Mouse (Mus musculus): ENCODE measurements around the gene Slc25a17. TPM values are rescaled to one million over a fixed set of nuclear protein-coding genes. Genes with fewer than 3 reads are reported as not detected.
A peak's percentile ranks its signal among the peaks of the same experiment; 100 is the strongest.

The Slc25a17 gene
- total RNA-seq, 2 experiments from 2014 or later, result 76.2 to 89.4 TPM

GRCm38 (mm10) chr15:81358943-81359342 lies 1.7 kb downstream of the Slc25a17 start:
- no peak for ATAC-seq (replicated peaks; ENCODE audit: low FRiP score, low TSS enrichment, poor library complexity, severe bottlenecking)

- ATAC-seq (replicated peaks; ENCODE audit: low FRiP score, low TSS enrichment, poor library complexity, severe bottlenecking), result no peak
Observed at GRCm38 (mm10) chr15:81356946-81357345, 3.7 kb downstream of the Slc25a17 start.

- peak; percentile 83 for ATAC-seq (replicated peaks; ENCODE audit: low FRiP score, low TSS enrichment, poor library complexity, severe bottlenecking)
Observed at GRCm38 (mm10) chr15:81355146-81355761, 5.4 kb downstream of the Slc25a17 start.

GRCm38 (mm10) chr15:81352638-81353037 lies 8.0 kb downstream of the Slc25a17 start:
- no peak for ATAC-seq (replicated peaks; ENCODE audit: low FRiP score, low TSS enrichment, poor library complexity, severe bottlenecking)

GRCm38 (mm10) chr15:81350401-81350800 lies 10.2 kb downstream of the Slc25a17 start:
- no peak for ATAC-seq (replicated peaks; ENCODE audit: low FRiP score, low TSS enrichment, poor library complexity, severe bottlenecking)

GRCm38 (mm10) chr15:81348366-81348765 lies 12.2 kb downstream of the Slc25a17 start:
- ATAC-seq (replicated peaks; ENCODE audit: low FRiP score, low TSS enrichment, poor library complexity, severe bottlenecking), result no peak

- ATAC-seq (replicated peaks; ENCODE audit: low FRiP score, low TSS enrichment, poor library complexity, severe bottlenecking), result no peak
Observed at GRCm38 (mm10) chr15:81347466-81347865, 13.1 kb downstream of the Slc25a17 start.

- no peak for ATAC-seq (replicated peaks; ENCODE audit: low FRiP score, low TSS enrichment, poor library complexity, severe bottlenecking)
Observed at GRCm38 (mm10) chr15:81341426-81341825, 19.2 kb downstream of the Slc25a17 start.

- ATAC-seq (replicated peaks; ENCODE audit: low FRiP score, low TSS enrichment, poor library complexity, severe bottlenecking), result no peak
Observed at GRCm38 (mm10) chr15:81339158-81339557, 21.5 kb downstream of the Slc25a17 start.

- no peak for ATAC-seq (replicated peaks; ENCODE audit: low FRiP score, low TSS enrichment, poor library complexity, severe bottlenecking)
Observed at GRCm38 (mm10) chr15:81336466-81336865, 24.1 kb downstream of the Slc25a17 start.

GRCm38 (mm10) chr15:81332517-81332916 lies 28.1 kb downstream of the Slc25a17 start:
- no peak for ATAC-seq (replicated peaks; ENCODE audit: low FRiP score, low TSS enrichment, poor library complexity, severe bottlenecking)

- no peak for ATAC-seq (replicated peaks; ENCODE audit: low FRiP score, low TSS enrichment, poor library complexity, severe bottlenecking)
Observed at GRCm38 (mm10) chr15:81330816-81331433, 29.7 kb downstream of the Slc25a17 start.

- no peak for ATAC-seq (replicated peaks; ENCODE audit: low FRiP score, low TSS enrichment, poor library complexity, severe bottlenecking)
Observed at GRCm38 (mm10) chr15:81329721-81330369, 30.8 kb downstream of the Slc25a17 start.

- no peak for ATAC-seq (replicated peaks; ENCODE audit: low FRiP score, low TSS enrichment, poor library complexity, severe bottlenecking)
Observed at GRCm38 (mm10) chr15:81327501-81327900, 33.1 kb downstream of the Slc25a17 start.

- ATAC-seq (replicated peaks; ENCODE audit: low FRiP score, low TSS enrichment, poor library complexity, severe bottlenecking), result no peak
Observed at GRCm38 (mm10) chr15:81324979-81325378, 35.6 kb downstream of the Slc25a17 start.

GRCm38 (mm10) chr15:81320137-81320536 lies 40.5 kb downstream of the Slc25a17 start:
- no peak for ATAC-seq (replicated peaks; ENCODE audit: low FRiP score, low TSS enrichment, poor library complexity, severe bottlenecking)

- ATAC-seq (replicated peaks; ENCODE audit: low FRiP score, low TSS enrichment, poor library complexity, severe bottlenecking), result no peak
Observed at GRCm38 (mm10) chr15:81319462-81319861, 41.1 kb downstream of the Slc25a17 start.

GRCm38 (mm10) chr15:81313928-81314327 lies 46.7 kb downstream of the Slc25a17 start:
- no peak for ATAC-seq (replicated peaks; ENCODE audit: low FRiP score, low TSS enrichment, poor library complexity, severe bottlenecking)

GRCm38 (mm10) chr15:81311026-81311425 lies 49.6 kb downstream of the Slc25a17 start:
- no peak for ATAC-seq (replicated peaks; ENCODE audit: low FRiP score, low TSS enrichment, poor library complexity, severe bottlenecking)

GRCm38 (mm10) chr15:81310353-81310752 lies 50.3 kb downstream of the Slc25a17 start:
- no peak for ATAC-seq (replicated peaks; ENCODE audit: low FRiP score, low TSS enrichment, poor library complexity, severe bottlenecking)

- no peak for ATAC-seq (replicated peaks; ENCODE audit: low FRiP score, low TSS enrichment, poor library complexity, severe bottlenecking)
Observed at GRCm38 (mm10) chr15:81308038-81308437, 52.6 kb downstream of the Slc25a17 start.
